Mouse (Mus musculus): Measurements from ENCODE around the gene Fchsd2.

DNA sequence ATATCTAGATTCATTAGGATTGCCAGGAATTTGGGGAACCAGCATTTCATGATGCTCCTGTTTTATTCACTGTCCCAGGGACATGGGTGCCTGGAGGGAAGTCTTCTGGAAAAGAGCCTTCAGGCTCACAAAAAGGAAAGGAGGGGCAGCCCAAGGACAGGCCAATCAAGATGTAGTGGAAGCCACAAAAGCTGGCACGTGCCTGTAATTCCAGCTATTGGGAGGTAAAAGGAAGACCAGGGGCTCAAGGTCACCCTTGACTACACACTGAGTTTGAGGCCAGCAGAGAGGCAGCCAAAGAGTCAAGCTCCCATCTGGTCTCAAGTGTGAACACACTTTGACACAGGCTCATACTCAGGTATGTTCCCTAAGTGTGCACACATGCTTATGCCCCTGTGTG is 202.8 kb downstream of the Fchsd2 start:
- no peak for TF ChIP-seq GATA1 (IDR thresholded peaks at IDR 0.05; ENCODE audit: low read length)
- TF ChIP-seq TAL1 (IDR thresholded peaks at IDR 0.05; ENCODE audit: low read length) = no peak
